Mouse (Mus musculus) liver, embryonic 14.5 days (tissue): Measurements from ENCODE around the gene Rdh16f2.
A peak's percentile ranks its signal among the peaks of the same experiment; 100 is the strongest.

ENCODE experiments used
- CTCF ChIP-seq: IDR thresholded peaks from 2 replicates; pipeline ENCODE4 v1.5.1; 2016; ENCODE audit warnings: antibody characterized with exemption, low read depth, control low read depth
- EP300 ChIP-seq: IDR thresholded peaks from 2 replicates; pipeline ENCODE4 v1.6.1; 2016; ENCODE audit warnings: antibody characterized with exemption, low read depth

- TF ChIP-seq CTCF (peak; percentile 57), EP300 (no peak)
These were observed 6.2 kb downstream of the Rdh16f2 start for GRCm38 (mm10) chr10:127872484-127872883.
